Mouse (Mus musculus) bone marrow, adult 2 months (tissue): Measurements from ENCODE around the gene Btrc. TPM values are rescaled to one million over a fixed set of nuclear protein-coding genes. Genes with fewer than 3 reads are reported as not detected.

Experiments
- H3K27ac ChIP-seq: fragments of 200-500 bp; 2 replicates; pipeline ENCODE4 v1.5.1; 2012; ENCODE audit warnings: low read depth, mild to moderate bottlenecking, control low read depth, inconsistent platforms, low read length; ENCODE audit not compliant: control insufficient read depth, poor library complexity, insufficient read depth
- H3K4me1 ChIP-seq: fragments of 200-500 bp; 2 replicates; pipeline ENCODE4 v1.6.1; 2011; ENCODE audit warnings: low read length; ENCODE audit not compliant: control insufficient read depth, insufficient read depth
- H3K4me3 ChIP-seq: fragments of 200-500 bp; replicated peaks from 2 replicates; pipeline ENCODE3; 2011; ENCODE audit warnings: mild to moderate bottlenecking, low read depth, low read length, control low read depth; ENCODE audit not compliant: control insufficient read depth
- CTCF ChIP-seq: fragments of 200-500 bp; IDR thresholded peaks from 2 replicates; pipeline ENCODE4 v1.5.1; 2011; ENCODE audit warnings: low read length, control low read depth; ENCODE audit not compliant: control insufficient read depth, insufficient read depth
- POLR2A ChIP-seq: fragments of 200-500 bp; IDR thresholded peaks from 2 replicates; pipeline ENCODE4 v1.6.1; 2011; ENCODE audit warnings: low read depth, mild to moderate bottlenecking, control low read depth, low read length, borderline replicate concordance; ENCODE audit not compliant: control insufficient read depth
- WGBS: fragments of 180-500 bp; shearing (Covaris S2); methylation state at CpG from one replicate; pipeline ENCODE4 v1.1.7; 2018; 5-methylcytosine and 5-hydroxymethylcytosine counted together
- polyA plus RNA-seq: library from polyadenylated mRNA; stranded (reverse); fragments of >200 nt; gene quantifications from 2 replicates; pipeline ENCODE4 v1.2.4, GENCODE M21; 2011; ENCODE audit warnings: low replicate concordance; ENCODE audit not compliant: missing spikeins, insufficient read depth, insufficient read length

Btrc gene
- polyA plus RNA-seq, 1 experiment = 41.4 TPM

DNA sequence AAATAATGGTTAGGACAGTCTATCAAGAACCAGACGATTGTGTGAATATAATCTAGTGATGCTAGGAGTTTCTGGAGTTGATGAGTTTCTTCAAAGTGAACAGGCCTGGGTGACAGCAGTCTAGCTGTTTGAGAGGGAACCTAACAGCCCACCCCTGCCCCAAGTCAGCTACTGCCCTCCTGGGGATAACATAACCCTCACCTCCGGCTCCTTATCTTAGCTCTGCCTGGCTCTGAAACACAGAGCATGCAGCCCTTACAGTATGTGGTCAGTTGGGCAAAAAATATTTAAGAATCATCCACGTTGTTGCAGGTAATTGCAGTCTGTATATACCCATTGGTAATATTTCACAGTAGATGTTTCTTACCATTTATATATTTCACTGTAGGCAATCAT is 123.5 kb downstream of the Btrc start:
- 60% methylated on average over 3 of the region's 3 CpGs for WGBS
- Histone ChIP-seq H3K4me3 (no peak overlapping the region), H3K4me1 (no peaks in the 10 kb centered on the region; the same call in 1 of the 2 replicates), H3K27ac (no peak overlapping the region)
- TF ChIP-seq POLR2A (no peak), CTCF (no peak)

DNA sequence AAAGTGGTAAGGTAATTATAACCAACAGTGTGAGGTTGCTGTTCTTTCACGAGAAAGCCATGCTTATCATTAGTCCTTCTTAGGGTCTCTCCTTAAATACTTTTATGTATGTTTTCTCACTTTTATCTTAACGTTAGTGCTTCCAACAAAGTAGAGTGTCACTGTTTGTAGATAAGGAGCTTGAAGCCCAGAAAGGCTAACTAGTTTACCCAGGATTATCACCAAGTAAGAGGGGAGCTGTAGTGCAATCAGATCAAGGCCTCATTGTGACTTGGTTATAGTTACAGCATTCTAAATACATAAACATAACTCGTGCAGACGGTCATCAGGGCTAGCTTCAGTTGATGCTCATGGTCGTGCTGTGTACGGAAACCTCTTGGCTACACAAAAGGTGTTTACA is 126.4 kb downstream of the Btrc start:
- H3K4me1 ChIP-seq = no peaks in the 10 kb centered on the region; the same call in 1 of the 2 replicates
- TF ChIP-seq CTCF (no peak), POLR2A (no peak)
- H3K4me3 ChIP-seq = no peak overlapping the region
- H3K27ac ChIP-seq = no peak overlapping the region
- 77% methylated on average over 6 of the region's 6 CpGs for WGBS

DNA sequence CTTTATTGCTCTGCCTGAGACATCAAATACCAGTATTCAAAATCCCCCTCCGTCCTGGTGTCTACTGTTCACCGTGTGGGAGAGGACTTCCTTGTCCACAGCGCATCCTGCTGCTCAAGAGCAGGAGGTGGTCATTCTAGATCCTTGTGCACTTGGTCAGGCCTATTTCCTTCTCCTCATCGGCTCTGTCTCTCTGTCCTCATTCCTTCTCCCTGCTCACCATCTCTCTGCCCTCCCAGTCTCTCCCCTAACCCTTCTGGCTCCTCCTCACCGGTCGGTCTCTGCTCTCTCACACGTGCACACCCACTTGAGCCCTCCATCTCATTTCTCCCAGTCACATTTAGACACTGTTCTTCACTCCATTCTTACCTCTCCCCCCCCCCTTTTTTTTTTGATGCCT is 127.7 kb downstream of the Btrc start:
- no peak for TF ChIP-seq POLR2A
- TF ChIP-seq CTCF = no peak
- Histone ChIP-seq H3K4me3 (no peak overlapping the region), H3K27ac (no peak overlapping the region), H3K4me1 (no peaks in the 10 kb centered on the region; the same call in 1 of the 2 replicates)
- whole genome bisulfite sequencing = 78% methylated on average over 7 of the region's 7 CpGs

DNA sequence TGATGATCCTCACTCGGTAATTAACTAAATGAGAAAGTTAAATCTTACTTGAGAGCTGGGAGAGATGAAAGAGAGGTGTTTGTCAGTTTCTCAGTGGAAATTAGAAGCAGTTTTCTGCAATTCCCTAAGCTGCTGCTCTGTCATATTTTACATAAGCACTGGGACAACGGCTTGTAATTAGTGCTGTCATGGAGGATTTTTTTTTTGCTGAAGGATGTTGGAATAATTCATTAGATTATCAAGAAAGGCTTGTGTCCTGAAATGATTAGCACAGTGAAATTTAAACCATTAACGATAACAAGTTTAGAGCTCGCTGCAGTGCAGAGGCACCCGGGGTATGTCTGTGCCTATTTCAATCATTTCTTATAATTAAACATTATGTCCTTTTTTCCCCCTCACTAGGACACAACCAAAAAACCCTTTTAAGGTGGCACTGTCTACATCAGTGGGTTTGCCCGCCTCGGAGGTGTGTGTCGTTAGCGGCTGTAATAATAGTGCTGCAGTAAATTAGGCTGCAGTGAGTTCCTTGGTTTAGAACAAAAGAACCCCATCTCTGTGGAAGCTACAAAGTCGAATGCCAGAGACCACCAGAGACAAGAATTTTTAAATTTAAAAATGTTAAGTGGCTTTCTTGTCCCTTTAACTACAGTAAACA is 130.7 kb downstream of the Btrc start:
- Histone ChIP-seq H3K4me1 (no peaks in the 10 kb centered on the region; the same call in 1 of the 2 replicates), H3K4me3 (no peak overlapping the region), H3K27ac (no peak overlapping the region)
- WGBS = 85% methylated on average over 10 of the region's 10 CpGs
- no peak for TF ChIP-seq POLR2A
- TF ChIP-seq CTCF = no peak

DNA sequence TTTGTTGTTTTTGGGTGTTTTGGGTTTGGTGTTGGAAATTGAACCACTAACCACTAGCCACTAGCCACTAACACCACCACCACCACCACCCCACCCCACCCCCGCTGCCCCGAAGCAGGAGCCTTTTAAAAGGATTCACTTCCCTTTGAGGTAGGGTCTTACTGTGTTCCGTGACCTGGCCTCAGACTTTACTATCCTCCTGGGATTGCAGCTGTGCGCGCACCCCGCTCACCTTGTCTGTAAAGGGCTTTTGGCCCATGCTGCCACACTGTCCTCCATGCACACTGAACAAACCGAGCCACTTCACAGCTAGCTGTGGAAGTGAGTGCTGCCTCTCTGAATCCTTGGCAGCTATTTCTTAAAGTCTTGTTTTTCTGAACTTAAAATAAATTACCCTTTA is 141.9 kb downstream of the Btrc start:
- H3K4me3 ChIP-seq = no peak overlapping the region
- WGBS = 83% methylated on average over 7 of the region's 7 CpGs
- TF ChIP-seq CTCF = no peak
- no peak for TF ChIP-seq POLR2A
- H3K4me1 ChIP-seq = no peaks in the 10 kb centered on the region
- no peak overlapping the region for H3K27ac ChIP-seq

DNA sequence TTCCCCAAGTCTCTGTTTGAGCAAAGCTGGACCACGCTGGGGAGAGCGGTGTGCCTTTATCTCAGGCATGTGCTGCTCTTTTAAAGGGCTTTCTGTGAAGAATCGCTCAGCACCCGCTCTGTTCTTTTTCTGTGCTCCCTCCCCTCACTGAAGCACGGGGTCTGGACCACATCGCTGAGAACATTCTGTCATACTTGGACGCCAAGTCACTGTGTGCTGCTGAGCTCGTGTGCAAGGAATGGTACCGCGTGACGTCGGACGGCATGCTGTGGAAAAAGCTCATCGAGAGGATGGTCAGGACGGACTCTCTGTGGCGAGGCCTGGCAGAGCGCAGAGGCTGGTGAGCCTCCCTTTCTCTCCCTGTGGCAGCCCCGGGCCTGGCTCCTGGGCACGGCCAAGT is 144.0 kb downstream of the Btrc start:
- no peak overlapping the region for H3K4me3 ChIP-seq
- no peaks in the 10 kb centered on the region for H3K4me1 ChIP-seq
- no peak overlapping the region for H3K27ac ChIP-seq
- 94% methylated on average over 19 of the region's 19 CpGs for WGBS
- no peak for TF ChIP-seq CTCF
- TF ChIP-seq POLR2A = no peak

DNA sequence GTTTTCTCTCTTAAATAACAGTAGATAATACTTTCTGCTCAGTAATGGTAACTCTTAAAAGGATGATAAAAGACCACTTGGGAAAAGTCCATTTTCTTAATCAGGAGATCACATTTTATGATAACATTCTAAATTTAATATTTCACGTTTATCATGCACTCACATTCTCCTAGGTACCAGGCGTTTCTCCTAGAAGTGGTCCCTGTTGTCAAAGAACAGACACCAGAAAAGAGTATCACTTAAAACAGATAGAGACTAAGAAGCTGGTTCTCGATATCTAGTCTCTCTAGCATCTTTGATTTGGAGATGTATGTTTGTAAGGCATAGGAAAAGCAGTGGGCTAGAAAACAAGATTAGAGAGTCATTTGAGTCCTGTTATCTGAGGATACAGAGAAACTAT is 147.1 kb downstream of the Btrc start:
- TF ChIP-seq POLR2A = no peak
- no peak for TF ChIP-seq CTCF
- H3K4me1 ChIP-seq = no peaks in the 10 kb centered on the region; the same call in 1 of the 2 replicates
- no peak overlapping the region for H3K4me3 ChIP-seq
- 62% methylated on average over 3 of the region's 3 CpGs for WGBS
- H3K27ac ChIP-seq = no peak overlapping the region

DNA sequence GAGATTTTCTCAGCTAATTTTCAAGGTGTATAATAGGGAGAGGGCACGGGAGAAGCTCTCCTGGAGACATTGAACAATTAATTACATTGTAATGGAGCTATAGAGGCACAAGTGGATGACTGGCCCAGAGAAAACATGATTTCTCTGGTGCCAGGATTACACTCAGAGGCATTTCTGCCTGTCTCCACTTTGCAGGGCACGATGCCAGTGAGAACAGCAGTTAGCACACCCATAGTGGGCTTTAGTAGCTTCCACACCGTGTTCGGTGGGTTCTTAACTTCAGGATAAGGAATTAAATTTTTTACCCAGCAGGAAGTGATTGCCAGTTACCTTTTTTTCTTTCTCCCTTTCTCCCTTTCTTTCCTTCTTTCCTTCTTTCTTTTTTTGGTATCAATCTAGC is 147.9 kb downstream of the Btrc start:
- Histone ChIP-seq H3K4me3 (no peak overlapping the region), H3K4me1 (no peaks in the 10 kb centered on the region; the same call in 1 of the 2 replicates), H3K27ac (no peak overlapping the region)
- 80% methylated on average over 4 of the region's 4 CpGs for WGBS
- no peak for TF ChIP-seq CTCF
- TF ChIP-seq POLR2A = no peak

DNA sequence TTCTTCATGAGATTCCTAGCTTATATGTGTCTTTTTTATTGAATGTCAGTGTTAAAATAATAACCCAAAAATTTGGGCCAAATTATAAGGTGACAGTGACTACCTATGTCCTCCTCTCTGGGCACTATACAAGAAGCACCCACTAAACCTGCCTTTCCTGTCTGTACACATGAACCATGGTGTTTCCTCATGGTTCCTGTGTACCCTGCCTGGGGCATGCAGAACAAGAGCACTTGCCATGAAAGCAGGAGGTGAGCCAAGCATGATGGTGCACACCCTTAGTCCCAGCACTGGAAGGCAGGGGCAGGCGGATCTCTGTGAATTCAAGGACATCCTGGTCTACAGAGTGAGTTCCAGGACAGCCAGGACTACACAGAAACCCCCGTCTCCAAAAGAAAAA is 151.8 kb downstream of the Btrc start:
- no peak overlapping the region for H3K4me3 ChIP-seq
- H3K4me1 ChIP-seq = no peaks in the 10 kb centered on the region; the same call in 1 of the 2 replicates
- 95% methylated on average over 2 of the region's 2 CpGs for WGBS
- TF ChIP-seq POLR2A (no peak), CTCF (no peak)
- no peak overlapping the region for H3K27ac ChIP-seq
